Mouse (Mus musculus) CD4-positive naive resting alpha-beta T cell, adult 76 days (primary cell): Measurements from ENCODE around the gene Pkd1l1. TPM values are rescaled to one million over a fixed set of nuclear protein-coding genes. Genes with fewer than 3 reads are reported as not detected.

Experiments
- total RNA-seq: library from RNA; stranded (reverse); gene quantifications from one replicate; pipeline ENCODE4 v1.2.4, GENCODE M21; 2023

The Pkd1l1 gene
- total RNA-seq, result 0.06 TPM

GRCm38 (mm10) chr11:8973166-8973565 lies at the start of gene Pkd1l1:
Pkd1l1 (minus strand) TSS chr11:8973266.

GRCm38 (mm10) chr11:9010853-9011339 lies 37.8 kb upstream of the Pkd1l1 start, which contains the start of gene Hus1:
Hus1 (minus strand) TSS chr11:9011191.

Other genes with a start within 250 kb of the Pkd1l1 start
- gene Hus1, start 37.9 kb upstream of the Pkd1l1 start, total RNA-seq, result 11.1 TPM
- not detected for gene Gm11992, start 75.3 kb upstream of the Pkd1l1 start, total RNA-seq
- gene Sun3, start 75.7 kb upstream of the Pkd1l1 start, total RNA-seq, result not detected
- not detected for gene Upp1, start 144.8 kb upstream of the Pkd1l1 start, total RNA-seq
- 0.06 TPM for gene Abca13, start 218.7 kb upstream of the Pkd1l1 start, total RNA-seq